Mouse (Mus musculus): ENCODE results near the gene Rbfox2. TPM values are rescaled to one million over a fixed set of nuclear protein-coding genes. Genes with fewer than 3 reads are reported as not detected.

Rbfox2 gene
- polyA plus RNA-seq, 1 experiment from 2014 or later = 23.2 TPM

DNA sequence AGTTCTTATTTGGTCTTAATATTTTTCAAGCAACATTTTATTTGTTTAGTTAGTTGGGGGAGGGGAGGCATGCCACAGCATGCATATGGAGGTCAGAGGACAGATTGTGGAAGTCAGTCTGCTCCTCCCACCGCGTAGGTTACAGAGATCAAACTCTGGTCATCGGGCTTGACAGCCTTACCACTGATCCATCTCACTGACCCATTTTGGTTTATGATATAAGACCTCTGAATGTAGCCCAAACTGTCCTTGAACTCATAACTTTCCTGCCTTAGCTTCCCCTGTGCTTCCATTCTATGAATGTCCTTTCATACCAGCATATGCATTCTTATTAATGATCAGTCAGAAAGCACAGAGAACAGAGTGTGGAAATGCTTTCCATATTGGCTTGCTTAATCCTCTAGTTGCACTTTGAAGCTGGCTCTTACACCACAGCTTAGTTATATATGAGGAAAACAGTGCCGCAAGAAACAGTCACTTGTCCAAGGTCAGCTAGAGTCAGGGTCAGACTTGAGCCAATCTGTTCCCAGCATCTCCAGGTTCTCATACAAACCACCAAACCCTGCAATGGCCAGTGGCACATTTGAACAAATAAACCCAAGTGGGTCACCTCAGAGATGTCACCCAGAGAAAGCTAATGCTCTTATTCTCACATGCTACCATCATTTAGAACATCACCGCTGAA, 62.8 kb downstream of the Rbfox2 start:
- Histone ChIP-seq H3K27ac (replicated peaks) (no peak overlapping the region), H3K4me1 (replicated peaks; ENCODE audit: control insufficient read depth, insufficient read depth) (peaks cover 4% of the 10 kb centered on the region; the same call in 1 of the 2 replicates), H3K36me3 (ENCODE audit: control insufficient read depth, insufficient read depth, low read length) (no peaks in the 10 kb centered on the region), H3K9ac (ENCODE audit: low read length) (no peak overlapping the region), H3K27me3 (ENCODE audit: control insufficient read depth, insufficient read depth, low read length) (no peaks in the 10 kb centered on the region), H3K4me2 (replicated peaks; ENCODE audit: low read depth) (no peak overlapping the region), H3K9me3 (ENCODE audit: control insufficient read depth, low read length) (no peaks in the 10 kb centered on the region), H3K4me3 (ENCODE audit: low read depth, low read length) (no peak overlapping the region)
- TF ChIP-seq CTCF (IDR thresholded peaks at IDR 0.05; ENCODE audit: low read depth) (no peak), EP300 (optimal IDR thresholded peaks at IDR 0.05) (no peak)
- DNase-seq (ENCODE audit: low spot score) = no peak
- WGBS = 79% methylated on average over 5 of the region's 5 CpGs
- ATAC-seq (ENCODE audit: low FRiP score, low TSS enrichment) = no peak

DNA sequence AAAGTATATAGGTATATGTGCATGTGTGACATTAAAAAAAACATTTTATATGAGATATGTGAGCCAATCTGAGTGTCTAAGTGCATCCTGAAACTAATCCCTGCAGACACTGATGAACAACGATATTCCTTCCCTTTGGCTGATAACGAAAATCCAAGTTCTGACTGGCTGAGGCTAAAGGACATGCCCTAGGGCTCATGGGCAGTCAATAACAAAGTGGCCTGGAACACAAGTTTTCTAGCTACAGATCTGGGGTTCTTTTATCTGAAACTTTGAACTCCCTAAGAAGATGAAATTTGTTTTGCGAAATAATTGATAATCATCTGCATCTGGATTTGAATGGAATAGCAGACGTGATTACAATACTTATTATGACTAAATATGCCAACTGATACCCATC, 66.2 kb downstream of the Rbfox2 start:
- Histone ChIP-seq H3K27ac (replicated peaks) (no peak overlapping the region), H3K9me3 (ENCODE audit: control insufficient read depth, low read length) (no peaks in the 10 kb centered on the region), H3K36me3 (ENCODE audit: control insufficient read depth, insufficient read depth, low read length) (no peaks in the 10 kb centered on the region), H3K27me3 (ENCODE audit: control insufficient read depth, insufficient read depth, low read length) (no peaks in the 10 kb centered on the region), H3K4me3 (ENCODE audit: low read depth, low read length) (no peak overlapping the region), H3K9ac (ENCODE audit: low read length) (no peak overlapping the region), H3K4me1 (replicated peaks; ENCODE audit: control insufficient read depth, insufficient read depth) (peaks cover 6% of the 10 kb centered on the region), H3K4me2 (replicated peaks; ENCODE audit: low read depth) (no peak overlapping the region)
- ATAC-seq (ENCODE audit: low FRiP score, low TSS enrichment) (no peak), DNase-seq (ENCODE audit: low spot score) (no peak)
- TF ChIP-seq CTCF (IDR thresholded peaks at IDR 0.05; ENCODE audit: low read depth) (no peak), EP300 (optimal IDR thresholded peaks at IDR 0.05) (no peak)
- 68% methylated on average over 4 of the region's 4 CpGs for WGBS

DNA sequence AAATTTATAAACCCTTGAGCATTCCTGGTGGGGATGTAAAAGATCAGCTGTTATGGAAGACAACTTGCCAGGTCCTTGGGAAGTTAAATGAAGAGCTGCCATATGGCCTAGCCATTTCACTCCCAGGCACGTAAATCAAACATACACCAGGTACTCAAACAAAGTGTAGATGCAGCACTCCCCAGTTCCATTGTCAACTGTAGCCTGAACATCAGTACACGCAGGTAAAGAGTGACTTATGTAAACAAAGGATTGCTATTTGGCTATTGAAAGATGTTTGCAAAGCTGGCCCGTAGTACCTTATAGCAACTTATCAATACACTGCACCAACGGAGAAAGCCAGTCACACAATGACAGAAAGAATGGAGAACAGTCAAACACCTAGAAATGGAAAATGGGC, 67.2 kb downstream of the Rbfox2 start:
- TF ChIP-seq CTCF (IDR thresholded peaks at IDR 0.05; ENCODE audit: low read depth) (no peak), EP300 (optimal IDR thresholded peaks at IDR 0.05) (no peak)
- Histone ChIP-seq H3K4me1 (replicated peaks; ENCODE audit: control insufficient read depth, insufficient read depth) (peaks cover 6% of the 10 kb centered on the region), H3K4me3 (ENCODE audit: low read depth, low read length) (no peak overlapping the region), H3K36me3 (ENCODE audit: control insufficient read depth, insufficient read depth, low read length) (no peaks in the 10 kb centered on the region), H3K9me3 (ENCODE audit: control insufficient read depth, low read length) (no peaks in the 10 kb centered on the region), H3K9ac (ENCODE audit: low read length) (no peak overlapping the region), H3K4me2 (replicated peaks; ENCODE audit: low read depth) (no peak overlapping the region), H3K27ac (replicated peaks) (no peak overlapping the region), H3K27me3 (ENCODE audit: control insufficient read depth, insufficient read depth, low read length) (no peaks in the 10 kb centered on the region)
- no peak for DNase-seq (ENCODE audit: low spot score)
- WGBS = 46% methylated on average over 4 of the region's 4 CpGs
- ATAC-seq (ENCODE audit: low FRiP score, low TSS enrichment) = peak; percentile 53

DNA sequence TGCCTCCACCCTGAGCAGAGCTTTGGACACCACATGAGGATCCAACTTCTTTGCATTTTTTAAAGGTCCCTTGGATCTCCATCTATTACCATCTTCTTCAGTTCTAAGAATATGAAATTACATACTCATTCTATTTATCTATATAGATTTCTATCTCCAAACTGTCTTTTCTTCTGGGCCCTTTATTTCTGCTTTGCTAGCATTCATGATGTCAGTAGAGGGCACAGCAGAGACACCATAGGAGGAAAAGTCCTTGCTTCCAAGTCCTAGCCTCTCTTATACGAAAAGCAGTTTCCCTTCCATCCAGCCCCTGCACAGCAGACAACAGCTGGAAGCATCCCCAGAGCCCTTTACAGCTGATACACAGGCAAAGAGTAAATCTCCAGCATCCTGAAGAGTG, 69.1 kb downstream of the Rbfox2 start:
- 45% methylated on average over 1 of the region's 1 CpGs for WGBS
- TF ChIP-seq CTCF (IDR thresholded peaks at IDR 0.05; ENCODE audit: low read depth) = peak; percentile 30
- TF ChIP-seq EP300 (optimal IDR thresholded peaks at IDR 0.05) = no peak
- Histone ChIP-seq H3K9me3 (ENCODE audit: control insufficient read depth, low read length) (no peaks in the 10 kb centered on the region), H3K36me3 (ENCODE audit: control insufficient read depth, insufficient read depth, low read length) (no peaks in the 10 kb centered on the region), H3K27ac (replicated peaks) (no peak overlapping the region), H3K9ac (ENCODE audit: low read length) (no peak overlapping the region), H3K4me3 (ENCODE audit: low read depth, low read length) (no peak overlapping the region), H3K27me3 (ENCODE audit: control insufficient read depth, insufficient read depth, low read length) (no peaks in the 10 kb centered on the region), H3K4me1 (replicated peaks; ENCODE audit: control insufficient read depth, insufficient read depth) (peaks cover 8% of the 10 kb centered on the region; the same call in 1 of the 2 replicates), H3K4me2 (replicated peaks; ENCODE audit: low read depth) (no peak overlapping the region)
- DNase-seq (ENCODE audit: low spot score) (no peak), ATAC-seq (ENCODE audit: low FRiP score, low TSS enrichment) (no peak)

DNA sequence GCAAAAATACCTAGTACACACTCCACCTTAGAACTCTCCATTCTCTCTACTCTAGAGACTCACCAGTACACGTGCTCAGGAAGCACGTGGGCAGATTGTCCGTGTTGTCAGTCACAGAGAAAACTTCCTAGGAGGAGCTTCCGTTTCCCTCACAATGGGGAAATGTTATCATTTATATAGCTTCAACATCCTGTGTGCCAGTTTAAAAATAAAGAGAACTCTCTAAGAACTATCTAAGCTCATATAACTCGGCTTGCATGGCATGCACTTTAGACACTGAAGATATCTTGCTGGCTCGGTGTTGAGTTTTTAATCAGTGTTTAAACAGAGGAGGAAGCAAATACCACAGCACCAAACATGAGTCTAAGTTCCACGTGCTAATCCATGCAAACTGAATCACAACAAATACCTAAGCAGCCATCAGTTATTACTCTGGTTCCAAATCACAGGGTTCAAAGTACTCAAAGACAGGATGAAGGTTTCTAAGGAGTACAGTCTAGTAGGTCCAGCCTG, 70.7 kb downstream of the Rbfox2 start:
- Histone ChIP-seq H3K27ac (replicated peaks) (no peak overlapping the region), H3K4me2 (replicated peaks; ENCODE audit: low read depth) (no peak overlapping the region), H3K9me3 (ENCODE audit: control insufficient read depth, low read length) (no peaks in the 10 kb centered on the region), H3K36me3 (ENCODE audit: control insufficient read depth, insufficient read depth, low read length) (no peaks in the 10 kb centered on the region), H3K4me1 (replicated peaks; ENCODE audit: control insufficient read depth, insufficient read depth) (peaks cover 8% of the 10 kb centered on the region; the same call in 1 of the 2 replicates), H3K9ac (ENCODE audit: low read length) (0 out of 2 replicates have a peak overlapping the region, but pooled peaks have one; percentile 13), H3K27me3 (ENCODE audit: control insufficient read depth, insufficient read depth, low read length) (no peaks in the 10 kb centered on the region), H3K4me3 (ENCODE audit: low read depth, low read length) (no peak overlapping the region)
- no peak for DNase-seq (ENCODE audit: low spot score)
- WGBS = 40% methylated on average over 7 of the region's 7 CpGs
- ATAC-seq (ENCODE audit: low FRiP score, low TSS enrichment) = peak; percentile 27; the same call in 1 of the 2 replicates
- no peak for TF ChIP-seq EP300 (optimal IDR thresholded peaks at IDR 0.05)
- no peak for TF ChIP-seq CTCF (IDR thresholded peaks at IDR 0.05; ENCODE audit: low read depth)

DNA sequence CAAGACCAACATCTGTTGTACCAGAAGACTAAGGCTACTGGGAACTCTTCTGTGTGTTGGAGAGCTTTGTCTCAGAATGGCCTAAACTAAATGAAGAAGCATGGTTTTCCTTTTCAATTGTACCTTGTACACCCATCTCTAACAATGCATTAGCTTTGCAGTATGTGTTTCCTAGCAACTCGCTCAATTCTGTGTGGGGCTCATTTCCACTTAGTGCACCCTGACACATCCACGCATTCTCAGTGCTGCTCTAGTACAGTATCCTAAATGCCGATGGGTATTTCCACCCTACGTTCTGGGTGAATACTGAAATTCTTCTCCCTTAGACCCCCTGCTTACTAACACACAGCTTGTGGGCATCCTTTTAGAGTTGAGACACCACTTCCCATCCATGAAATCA, 71.3 kb downstream of the Rbfox2 start:
- no peaks in the 10 kb centered on the region for H3K9me3 ChIP-seq (ENCODE audit: control insufficient read depth, low read length)
- H3K27me3 ChIP-seq (ENCODE audit: control insufficient read depth, insufficient read depth, low read length) = no peaks in the 10 kb centered on the region
- 88% methylated on average over 4 of the region's 4 CpGs for WGBS
- no peak overlapping the region for H3K4me3 ChIP-seq (ENCODE audit: low read depth, low read length)
- no peak overlapping the region for H3K9ac ChIP-seq (ENCODE audit: low read length)
- no peak overlapping the region for H3K4me2 ChIP-seq (replicated peaks; ENCODE audit: low read depth)
- no peak for ATAC-seq (ENCODE audit: low FRiP score, low TSS enrichment)
- H3K4me1 ChIP-seq (replicated peaks; ENCODE audit: control insufficient read depth, insufficient read depth) = peaks cover 8% of the 10 kb centered on the region; the same call in 1 of the 2 replicates
- no peak overlapping the region for H3K27ac ChIP-seq (replicated peaks)
- H3K36me3 ChIP-seq (ENCODE audit: control insufficient read depth, insufficient read depth, low read length) = no peaks in the 10 kb centered on the region
- no peak for TF ChIP-seq EP300 (optimal IDR thresholded peaks at IDR 0.05)
- DNase-seq (ENCODE audit: low spot score) = no peak
